Mouse (Mus musculus): ENCODE data around the gene Olfr1453. TPM values are rescaled to one million over a fixed set of nuclear protein-coding genes. Genes with fewer than 3 reads are reported as not detected.
"Not testable (repeated sequence)": the region's sequence is repeated elsewhere in the genome, so short reads cannot be mapped to it uniquely, and the experiment has no call there.

Olfr1453 gene
- total RNA-seq (2012; rRNA removed): not detected in 2 replicates

- Histone ChIP-seq H3K9me3 (ENCODE audit: control insufficient read depth, insufficient read depth, low read depth, low read length) (no peaks in the 10 kb centered on the region), H3K27ac (ENCODE audit: insufficient read depth, low read depth, low read length, poor library complexity, severe bottlenecking) (no peak within 1 kb of the TSS), H3K4me1 (ENCODE audit: control insufficient read depth in 2 of 2, insufficient read depth in 2 of 2, low read length in 2 of 2, poor library complexity in 1 of 2) (no peaks in the 10 kb centered on the region), H3K9ac (ENCODE audit: insufficient read depth, low read depth, low read length, poor library complexity, severe bottlenecking) (no peak within 1 kb of the TSS), H3K4me3 (ENCODE audit: insufficient read depth in 1 of 2, low read depth in 1 of 2, low read length in 2 of 2, poor library complexity in 1 of 2, severe bottlenecking in 1 of 2) (no peak within 1 kb of the TSS), H3K36me3 (ENCODE audit: control insufficient read depth, insufficient read depth, low read length, poor library complexity, severe bottlenecking) (no peaks in the 10 kb centered on the region)
- in situ Hi-C loops (cut with MboI; ENCODE audit: low sequenced_read_pairs in 2 of 2, unreplicated experiment in 2 of 2): no loop called here
- TF ChIP-seq HCFC1 (IDR thresholded peaks at IDR 0.05; ENCODE audit: borderline replicate concordance, insufficient read depth, low read length) (no peak), ZC3H11A (IDR thresholded peaks at IDR 0.05; ENCODE audit: borderline replicate concordance, low read depth, low read length) (no peak), ZNF384 (IDR thresholded peaks at IDR 0.05; ENCODE audit: low read depth, low read length) (no peak), CHD2 (IDR thresholded peaks at IDR 0.05; ENCODE audit: low read depth, low read length) (no peak), MAFK (IDR thresholded peaks at IDR 0.05; ENCODE audit: insufficient read depth, low read depth, low read length) (no peak)
- DNase-seq (ENCODE audit: low read depth, low spot score): no peak
These were observed at the start of gene Olfr1453 for GRCm38 (mm10) chr19:13028227-13028626. Gene Olfr1453 (minus strand): TSS chr19:13028327.

GRCm38 (mm10) chr19:13060310-13060709 is 32.2 kb upstream of the Olfr1453 start, which contains the start of gene Olfr1454:
Gene Olfr1454 (plus strand): TSS chr19:13060610.
- TF ChIP-seq MAFK (IDR thresholded peaks at IDR 0.05; ENCODE audit: insufficient read depth, low read depth, low read length) (no peak), CHD2 (IDR thresholded peaks at IDR 0.05; ENCODE audit: low read depth, low read length) (no peak), ZNF384 (IDR thresholded peaks at IDR 0.05; ENCODE audit: low read depth, low read length) (no peak), HCFC1 (IDR thresholded peaks at IDR 0.05; ENCODE audit: borderline replicate concordance, insufficient read depth, low read length) (no peak), ZC3H11A (IDR thresholded peaks at IDR 0.05; ENCODE audit: borderline replicate concordance, low read depth, low read length) (no peak)
- Histone ChIP-seq H3K4me3 (ENCODE audit: insufficient read depth in 1 of 2, low read depth in 1 of 2, low read length in 2 of 2, poor library complexity in 1 of 2, severe bottlenecking in 1 of 2) (no peak within 1 kb of the TSS), H3K27ac (ENCODE audit: insufficient read depth, low read depth, low read length, poor library complexity, severe bottlenecking) (no peak within 1 kb of the TSS), H3K9me3 (ENCODE audit: control insufficient read depth, insufficient read depth, low read depth, low read length) (no peaks in the 10 kb centered on the region), H3K4me1 (ENCODE audit: control insufficient read depth in 2 of 2, insufficient read depth in 2 of 2, low read length in 2 of 2, poor library complexity in 1 of 2) (no peaks in the 10 kb centered on the region), H3K9ac (ENCODE audit: insufficient read depth, low read depth, low read length, poor library complexity, severe bottlenecking) (no peak within 1 kb of the TSS), H3K36me3 (ENCODE audit: control insufficient read depth, insufficient read depth, low read length, poor library complexity, severe bottlenecking) (no peaks in the 10 kb centered on the region)
- in situ Hi-C loops (cut with MboI; ENCODE audit: low sequenced_read_pairs in 2 of 2, unreplicated experiment in 2 of 2): no loop called here
- no peak for DNase-seq (ENCODE audit: low read depth, low spot score)

GRCm38 (mm10) chr19:12994714-12995113 is 33.4 kb downstream of the Olfr1453 start, which contains the start of gene Olfr1451:
Gene Olfr1451 (plus strand): TSS chr19:12995014.
- H3K36me3 ChIP-seq (ENCODE audit: control insufficient read depth, insufficient read depth, low read length, poor library complexity, severe bottlenecking): no peaks in the 10 kb centered on the region
- no peak for TF ChIP-seq ZNF384 (IDR thresholded peaks at IDR 0.05; ENCODE audit: low read depth, low read length)
- TF ChIP-seq CHD2 (IDR thresholded peaks at IDR 0.05; ENCODE audit: low read depth, low read length): no peak
- TF ChIP-seq MAFK (IDR thresholded peaks at IDR 0.05; ENCODE audit: insufficient read depth, low read depth, low read length): no peak
- no peak for TF ChIP-seq HCFC1 (IDR thresholded peaks at IDR 0.05; ENCODE audit: borderline replicate concordance, insufficient read depth, low read length)
- TF ChIP-seq ZC3H11A (IDR thresholded peaks at IDR 0.05; ENCODE audit: borderline replicate concordance, low read depth, low read length): no peak
- H3K4me1 ChIP-seq (ENCODE audit: control insufficient read depth in 2 of 2, insufficient read depth in 2 of 2, low read length in 2 of 2, poor library complexity in 1 of 2): no peaks in the 10 kb centered on the region
- DNase-seq (ENCODE audit: low read depth, low spot score): no peak
- no peaks in the 10 kb centered on the region for H3K9me3 ChIP-seq (ENCODE audit: control insufficient read depth, insufficient read depth, low read depth, low read length)
- no peak within 1 kb of the TSS for H3K4me3 ChIP-seq (ENCODE audit: insufficient read depth in 1 of 2, low read depth in 1 of 2, low read length in 2 of 2, poor library complexity in 1 of 2, severe bottlenecking in 1 of 2)
- no peak within 1 kb of the TSS for H3K27ac ChIP-seq (ENCODE audit: insufficient read depth, low read depth, low read length, poor library complexity, severe bottlenecking)
- in situ Hi-C loops (cut with MboI; ENCODE audit: low sequenced_read_pairs in 2 of 2, unreplicated experiment in 2 of 2): no loop called here
- H3K9ac ChIP-seq (ENCODE audit: insufficient read depth, low read depth, low read length, poor library complexity, severe bottlenecking): no peak within 1 kb of the TSS

GRCm38 (mm10) chr19:12992316-12992715 is 35.8 kb downstream of the Olfr1453 start:
- H3K9me3 ChIP-seq (ENCODE audit: control insufficient read depth, insufficient read depth, low read depth, low read length); H3K27ac ChIP-seq (ENCODE audit: insufficient read depth, low read depth, low read length, poor library complexity, severe bottlenecking); H3K36me3 ChIP-seq (ENCODE audit: control insufficient read depth, insufficient read depth, low read length, poor library complexity, severe bottlenecking); in situ Hi-C loops (cut with MboI; ENCODE audit: low sequenced_read_pairs in 2 of 2, unreplicated experiment in 2 of 2); DNase-seq (ENCODE audit: low read depth, low spot score); H3K9ac ChIP-seq (ENCODE audit: insufficient read depth, low read depth, low read length, poor library complexity, severe bottlenecking); H3K4me1 ChIP-seq (ENCODE audit: control insufficient read depth in 2 of 2, insufficient read depth in 2 of 2, low read length in 2 of 2, poor library complexity in 1 of 2); H3K4me3 ChIP-seq (ENCODE audit: insufficient read depth in 1 of 2, low read depth in 1 of 2, low read length in 2 of 2, poor library complexity in 1 of 2, severe bottlenecking in 1 of 2): not testable (repeated sequence)

Other genes starting within 250 kb of the Olfr1453 start
- gene Zfp91, start 232.2 kb downstream of the Olfr1453 start, total RNA-seq (2012; rRNA removed): 29.3 and 35.0 TPM in 2 replicates
- 0.42 and 0.58 TPM in 2 replicates for gene Lpxn, start 232.1 kb downstream of the Olfr1453 start, total RNA-seq (2012; rRNA removed)
- gene Gm5244, start 181.6 kb downstream of the Olfr1453 start, total RNA-seq (2012; rRNA removed): not detected in 2 replicates
- gene Olfr1444, start 171.0 kb downstream of the Olfr1453 start, total RNA-seq (2012; rRNA removed): not detected in 2 replicates
- not detected in 2 replicates for gene Olfr1445, start 144.5 kb downstream of the Olfr1453 start, total RNA-seq (2012; rRNA removed)
- gene Olfr1446, start 134.8 kb downstream of the Olfr1453 start, total RNA-seq (2012; rRNA removed): not detected in 2 replicates
- gene Olfr1447, start 124.6 kb downstream of the Olfr1453 start, total RNA-seq (2012; rRNA removed): not detected in 2 replicates
- not detected in 2 replicates for gene Olfr1448, start 103.9 kb downstream of the Olfr1453 start, total RNA-seq (2012; rRNA removed)
- gene Olfr1449, start 97.5 kb downstream of the Olfr1453 start, total RNA-seq (2012; rRNA removed): not detected in 2 replicates
- gene Olfr1450, start 78.1 kb downstream of the Olfr1453 start, total RNA-seq (2012; rRNA removed): not detected in 2 replicates
- not detected in 2 replicates for gene Olfr1451, start 33.3 kb downstream of the Olfr1453 start, total RNA-seq (2012; rRNA removed)
- gene Olfr1454, start 32.3 kb upstream of the Olfr1453 start, total RNA-seq (2012; rRNA removed): not detected in 2 replicates
- not detected in 2 replicates for gene Olfr1457, start 69.6 kb upstream of the Olfr1453 start, total RNA-seq (2012; rRNA removed)
- gene Olfr1458, start 78.4 kb upstream of the Olfr1453 start, total RNA-seq (2012; rRNA removed): not detected in 2 replicates
- gene Olfr1459, start 121.2 kb upstream of the Olfr1453 start, total RNA-seq (2012; rRNA removed): 0.32 and 0.80 TPM in 2 replicates
- not detected in 2 replicates for gene Olfr1461, start 134.7 kb upstream of the Olfr1453 start, total RNA-seq (2012; rRNA removed)
- not detected in 2 replicates for gene Olfr1462, start 157.4 kb upstream of the Olfr1453 start, total RNA-seq (2012; rRNA removed)
- not detected in 2 replicates for gene Olfr1463, start 203.0 kb upstream of the Olfr1453 start, total RNA-seq (2012; rRNA removed)

All from ES-E14 (cell line).